Mouse (Mus musculus) ES-E14 (cell line): ENCODE measurements around the gene Itgb5.

Source experiments
- CHD2 ChIP-seq: IDR thresholded peaks from 2 replicates; pipeline ENCODE4 v1.6.1; 2014; ENCODE audit warnings: mild to moderate bottlenecking, low read depth, low read length, inconsistent platforms
- HCFC1 ChIP-seq: IDR thresholded peaks from 2 replicates; pipeline ENCODE4 v1.6.1; 2012; ENCODE audit warnings: low read length, inconsistent platforms, borderline replicate concordance; ENCODE audit not compliant: insufficient read depth

DNA sequence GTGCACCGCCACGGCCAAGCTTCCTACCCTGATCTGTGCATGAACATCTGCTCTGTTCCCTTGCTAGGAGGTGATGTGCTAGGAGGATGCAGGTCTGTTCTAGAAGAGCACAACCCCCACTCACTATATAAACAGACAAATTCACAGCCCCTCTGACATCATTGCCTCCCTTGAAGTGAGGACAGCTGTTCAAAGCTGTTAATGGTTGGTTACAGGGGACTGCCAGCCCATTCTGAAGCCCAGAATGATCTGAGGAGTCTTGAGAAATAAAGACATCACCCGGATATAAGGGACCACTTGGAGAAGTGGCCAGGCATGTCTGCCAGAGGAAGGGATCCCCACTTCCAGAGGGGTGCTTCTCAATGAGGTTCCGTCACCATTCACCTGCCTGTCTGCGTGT, 88.5 kb downstream of the Itgb5 start:
- no peak for TF ChIP-seq CHD2
- no peak for TF ChIP-seq HCFC1
